26 mouse cellular contexts compared by ENCODE assay signal in genomic region chr5:111150581-111150980, GRCm38 (mm10).
DNase-seq lines count a peak whose midpoint lies in the region; ATAC-seq and TF ChIP-seq lines count a peak whose summit lies in the region.
"Had no signal": no experiment of that assay in that cellular context is flagged by ENCODE, and none has a peak within 500 bp of the region (broad histone marks: within the 10 kb centered on the region; RNA-seq: fewer than 3 reads in every experiment).

No protein-coding gene starts in this region.

- H3K4me3 ChIP-seq in midbrain, embryonic 16.5 days (ENCODE audit: low read depth, low read length) = no peak overlapping the region
- no peak overlapping the region for H3K4me3 ChIP-seq in midbrain, postnatal 0 days (ENCODE audit: low read depth, low read length)
- H3K4me3 ChIP-seq in embryonic facial prominence, embryonic 10.5 days = no peak overlapping the region
- H3K4me3 ChIP-seq: embryonic facial prominence, embryonic 13.5 days; forebrain, embryonic 10.5 days; forebrain, embryonic 15.5 days; heart, embryonic 13.5 days; limb, embryonic 12.5 days; liver, embryonic 15.5 days had no signal

- H3K9me3 ChIP-seq in midbrain, embryonic 16.5 days (replicated peaks; ENCODE audit: control insufficient read depth, low read length, poor library complexity, severe bottlenecking) = no peaks in the 10 kb centered on the region
- no peaks in the 10 kb centered on the region for H3K9me3 ChIP-seq in midbrain, postnatal 0 days (ENCODE audit: low read length)
- no peaks in the 10 kb centered on the region for H3K9me3 ChIP-seq in embryonic facial prominence, embryonic 10.5 days
- H3K9me3 ChIP-seq: embryonic facial prominence, embryonic 13.5 days; forebrain, embryonic 10.5 days; forebrain, embryonic 15.5 days; heart, embryonic 13.5 days; limb, embryonic 12.5 days; liver, embryonic 15.5 days had no signal

- no peaks in the 10 kb centered on the region for H3K36me3 ChIP-seq in midbrain, embryonic 16.5 days (ENCODE audit: control insufficient read depth, insufficient read depth, low read length)
- H3K36me3 ChIP-seq in midbrain, postnatal 0 days (ENCODE audit: insufficient read depth, low read length) = no peaks in the 10 kb centered on the region
- no peaks in the 10 kb centered on the region for H3K36me3 ChIP-seq in embryonic facial prominence, embryonic 10.5 days (replicated peaks)
- H3K36me3 ChIP-seq: embryonic facial prominence, embryonic 13.5 days; forebrain, embryonic 10.5 days; forebrain, embryonic 15.5 days; heart, embryonic 13.5 days; limb, embryonic 12.5 days; liver, embryonic 15.5 days had no signal

- TF ChIP-seq CTCF in midbrain, postnatal 0 days (IDR thresholded peaks at IDR 0.05) = no peak

- peaks cover 20% of the 10 kb centered on the region for H3K4me1 ChIP-seq in midbrain, embryonic 16.5 days (ENCODE audit: control insufficient read depth, insufficient read depth, low read length)
- H3K4me1 ChIP-seq in midbrain, postnatal 0 days (ENCODE audit: insufficient read depth, low read length) = peaks cover 19% of the 10 kb centered on the region; the same call in 1 of the 2 replicates
- peaks cover 63% of the 10 kb centered on the region for H3K4me1 ChIP-seq in embryonic facial prominence, embryonic 10.5 days
- H3K4me1 ChIP-seq: liver, embryonic 15.5 days had no signal

- 96% methylated on average over 14 of the region's 14 CpGs for WGBS in midbrain, embryonic 16.5 days
- WGBS in midbrain, postnatal 0 days = 94% methylated on average over 14 of the region's 14 CpGs
- 95% methylated on average over 14 of the region's 14 CpGs for WGBS in embryonic facial prominence, embryonic 10.5 days

- H3K27ac ChIP-seq in midbrain, embryonic 16.5 days (ENCODE audit: low read length) = peak overlapping the region; percentile 35; the same call in 1 of the 2 replicates
- H3K27ac ChIP-seq in midbrain, postnatal 0 days (ENCODE audit: low read depth, low read length) = no peak overlapping the region
- H3K27ac ChIP-seq in embryonic facial prominence, embryonic 10.5 days (replicated peaks) = no peak overlapping the region
- H3K27ac ChIP-seq: embryonic facial prominence, embryonic 13.5 days; forebrain, embryonic 15.5 days; heart, embryonic 13.5 days; hindbrain, embryonic 14.5 days; limb, embryonic 12.5 days; liver, embryonic 15.5 days had no signal

- ATAC-seq in midbrain, embryonic 16.5 days = no peak
- ATAC-seq in midbrain, postnatal 0 days (ENCODE audit: low FRiP score) = no peak
- ATAC-seq: forebrain, embryonic 15.5 days had no signal

- H3K9ac ChIP-seq in midbrain, embryonic 16.5 days (ENCODE audit: low read depth, low read length) = no peak overlapping the region
- H3K9ac ChIP-seq in midbrain, postnatal 0 days (replicated peaks; ENCODE audit: low read length, poor library complexity, severe bottlenecking) = no peak overlapping the region
- H3K9ac ChIP-seq: embryonic facial prominence, embryonic 13.5 days; forebrain, embryonic 15.5 days; heart, embryonic 13.5 days; hindbrain, embryonic 14.5 days; limb, embryonic 12.5 days; liver, embryonic 15.5 days; lung, embryonic 14.5 days had no signal

- peak; percentile 34 to 39 for DNase-seq in frontal cortex, postnatal 36 days (ENCODE audit: low spot score in 2 of 2)
- DNase-seq in frontal cortex, postnatal 14 days (ENCODE audit: low spot score in 2 of 2) = no peak
- DNase-seq in midbrain, postnatal 0 days (ENCODE audit: low spot score) = no peak
- DNase-seq in T-cell, adult 2 months (ENCODE audit: low spot score) = peak; percentile 23
- DNase-seq in naive thymus-derived CD4-positive, alpha-beta T cell, adult 2 months (ENCODE audit: low read depth) = peak; percentile 50
- DNase-seq in gastrocnemius, postnatal 25 days = no peak
- no peak for DNase-seq in embryonic facial prominence, embryonic 10.5 days (ENCODE audit: low spot score)
- DNase-seq: adrenal gland, postnatal 14 days; cerebellum, adult 11-12 months; cerebellum, adult 9-11 months; embryo, embryonic 11 days; gastrocnemius, postnatal 36 days; heart, postnatal 10 days; kidney, adult 2 months; kidney, postnatal 14 days; layer of hippocampus, adult 9-11 months; lung, embryonic 14.5 days had no signal

- no peaks in the 10 kb centered on the region for H3K27me3 ChIP-seq in midbrain, embryonic 16.5 days (ENCODE audit: control insufficient read depth, insufficient read depth, low read depth, low read length)
- H3K27me3 ChIP-seq in midbrain, postnatal 0 days (ENCODE audit: insufficient read depth, low read length) = no peaks in the 10 kb centered on the region
- no peaks in the 10 kb centered on the region for H3K27me3 ChIP-seq in embryonic facial prominence, embryonic 10.5 days (replicated peaks; ENCODE audit: low read depth, poor library complexity, severe bottlenecking)
- H3K27me3 ChIP-seq: embryonic facial prominence, embryonic 13.5 days; forebrain, embryonic 15.5 days; limb, embryonic 12.5 days; liver, embryonic 15.5 days had no signal

- no peak overlapping the region for H3K4me2 ChIP-seq in midbrain, embryonic 16.5 days (ENCODE audit: low read length)
- no peak overlapping the region for H3K4me2 ChIP-seq in midbrain, postnatal 0 days (ENCODE audit: low read depth, low read length, poor library complexity, severe bottlenecking)
- H3K4me2 ChIP-seq: embryonic facial prominence, embryonic 13.5 days; forebrain, embryonic 15.5 days; heart, embryonic 13.5 days; hindbrain, embryonic 14.5 days; limb, embryonic 12.5 days; liver, embryonic 15.5 days; lung, embryonic 14.5 days; midbrain, embryonic 11.5 days had no signal

Comparison
In these comparisons a context has a peak if more than half of its experiments do, and no peak if none do; other contexts are left out.
1. DNase-seq: peak in frontal cortex, postnatal 36 days (2 of 2), T-cell, adult 2 months (single experiment) and naive thymus-derived CD4-positive, alpha-beta T cell, adult 2 months (single experiment); none in frontal cortex, postnatal 14 days (0 of 2), midbrain, postnatal 0 days (single experiment), gastrocnemius, postnatal 25 days (single experiment) and embryonic facial prominence, embryonic 10.5 days (single experiment).